Mouse (Mus musculus) heart, adult 2 months (tissue): ENCODE measurements at regions not wholly inside any gene's neighbourhood (a gene's known extent, or its start where the extent isn't known, plus 50 kb on each side); places are given as distances from the start of the nearest gene placed in this dataset.
A peak's percentile ranks its signal among the peaks of the same experiment; 100 is the strongest.

Source experiments
- DNase-seq, 2 experiments: peaks; one replicate each; pipeline ENCODE4 v3.0.0; 2021
- H3K27ac ChIP-seq: fragments of 200-600 bp; 2 replicates; pipeline ENCODE4 v1.8.1; 2022
- H3K27me3 ChIP-seq: fragments of 200-500 bp; 2 replicates; pipeline ENCODE4 v1.6.1; 2012; ENCODE audit warnings: mild to moderate bottlenecking, low read length, inconsistent platforms, mixed read lengths; ENCODE audit not compliant: control insufficient read depth, insufficient read depth
- H3K36me3 ChIP-seq: fragments of 200-500 bp; 2 replicates; pipeline ENCODE4 v1.6.1; 2012; ENCODE audit warnings: low read length, inconsistent platforms; ENCODE audit not compliant: control insufficient read depth, insufficient read depth
- H3K4me1 ChIP-seq: fragments of 200-500 bp; 2 replicates; pipeline ENCODE4 v1.6.1; 2011; ENCODE audit warnings: low read length; ENCODE audit not compliant: control insufficient read depth, insufficient read depth
- H3K4me3 ChIP-seq: fragments of 200-600 bp; 2 replicates; pipeline ENCODE4 v1.8.1; 2022
- H3K79me2 ChIP-seq: fragments of 200-500 bp; replicated peaks from 2 replicates; pipeline ENCODE4 v1.6.1; 2012; ENCODE audit warnings: mild to moderate bottlenecking, inconsistent platforms, low read length, moderate library complexity, mixed read lengths; ENCODE audit not compliant: control insufficient read depth, insufficient read depth
- H3K9ac ChIP-seq: fragments of 200-500 bp; 2 replicates; pipeline ENCODE4 v1.6.1; 2012; ENCODE audit warnings: low read depth, mild to moderate bottlenecking, control low read depth, inconsistent platforms, low read length, mixed read lengths
- CTCF ChIP-seq: fragments of 200-600 bp; IDR thresholded peaks from 2 replicates; pipeline ENCODE4 v1.8.1; 2022; ENCODE audit warnings: antibody characterized with exemption, mild to moderate bottlenecking, moderate library complexity
- EP300 ChIP-seq: fragments of 200-500 bp; IDR thresholded peaks from 2 replicates; pipeline ENCODE4 v1.6.1; 2011; ENCODE audit warnings: low read depth, low read length, control low read depth; ENCODE audit not compliant: insufficient read depth
- POLR2A ChIP-seq: fragments of 200-500 bp; IDR thresholded peaks from 2 replicates; pipeline ENCODE4 v1.6.1; 2011; ENCODE audit warnings: mild to moderate bottlenecking, low read depth, low read length, control low read depth; ENCODE audit not compliant: insufficient read depth
- WGBS: fragments of 180-500 bp; shearing (Covaris S2); methylation state at CpG from one replicate; pipeline ENCODE4 v1.1.7; 2018; 5-methylcytosine and 5-hydroxymethylcytosine counted together
- intact Hi-C: fragments of 180-260 bp; cut with DNase I; formaldehyde crosslinking; loops from one replicate; pipeline ENCODE4 v1.15.1; 2025

DNA sequence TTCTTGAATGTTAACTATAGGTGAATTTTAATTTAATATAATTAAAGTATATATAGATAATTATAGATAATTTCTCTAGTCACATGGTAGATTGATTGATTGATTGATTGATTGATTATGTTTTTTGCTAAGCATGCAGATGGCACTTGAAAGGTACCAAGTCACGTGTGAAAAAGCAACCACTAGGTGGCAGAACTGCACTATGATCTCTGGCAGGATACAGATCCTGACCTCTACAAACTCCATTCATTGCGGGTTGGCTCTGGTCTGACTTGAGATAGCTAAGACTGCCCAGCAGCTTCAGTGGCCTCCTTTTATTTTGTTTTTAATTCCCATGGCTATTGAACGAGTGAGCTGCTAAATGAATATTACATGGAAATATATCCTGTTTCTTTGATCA, 229.7 kb upstream of the Grm3 start:
- Histone ChIP-seq H3K27me3 (no peaks in the 10 kb centered on the region), H3K4me3 (no peak overlapping the region), H3K4me1 (no peaks in the 10 kb centered on the region), H3K36me3 (no peaks in the 10 kb centered on the region), H3K79me2 (no peaks in the 10 kb centered on the region), H3K27ac (no peak overlapping the region), H3K9ac (no peak overlapping the region)
- WGBS = 12% methylated on average over 3 of the region's 3 CpGs
- DNase-seq = no peak
- no peak for TF ChIP-seq POLR2A
- TF ChIP-seq CTCF = peak; percentile 41
- intact Hi-C loops = no loop called here

DNA sequence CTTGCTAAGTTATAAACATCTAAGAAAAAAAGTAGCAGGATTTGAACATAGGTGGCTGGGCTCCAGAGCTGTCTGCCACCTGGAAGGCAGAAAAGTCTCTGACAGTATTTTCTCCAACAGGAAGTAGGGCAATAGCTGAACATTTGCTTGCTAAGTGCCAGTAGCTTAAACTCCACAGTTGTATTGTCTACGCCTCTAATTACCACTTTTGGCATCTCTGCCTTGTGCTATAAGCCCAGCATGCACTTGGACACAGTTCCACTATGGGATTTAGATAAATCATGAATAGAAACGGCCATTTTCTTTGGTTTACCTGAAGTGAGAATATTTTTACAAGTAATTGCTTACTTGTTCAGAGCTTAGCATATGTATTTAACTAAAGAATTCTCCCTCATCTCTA, 213.8 kb upstream of the Grm3 start:
- H3K4me3 ChIP-seq = no peak overlapping the region
- H3K27ac ChIP-seq = no peak overlapping the region
- H3K36me3 ChIP-seq = no peaks in the 10 kb centered on the region
- DNase-seq = no peak
- no peaks in the 10 kb centered on the region for H3K4me1 ChIP-seq
- no peaks in the 10 kb centered on the region for H3K79me2 ChIP-seq
- TF ChIP-seq POLR2A = no peak
- TF ChIP-seq CTCF = no peak
- TF ChIP-seq EP300 = no peak
- intact Hi-C loops = no loop called here
- no peak overlapping the region for H3K9ac ChIP-seq
- no peaks in the 10 kb centered on the region for H3K27me3 ChIP-seq
- 53% methylated on average over 2 of the region's 2 CpGs for WGBS

DNA sequence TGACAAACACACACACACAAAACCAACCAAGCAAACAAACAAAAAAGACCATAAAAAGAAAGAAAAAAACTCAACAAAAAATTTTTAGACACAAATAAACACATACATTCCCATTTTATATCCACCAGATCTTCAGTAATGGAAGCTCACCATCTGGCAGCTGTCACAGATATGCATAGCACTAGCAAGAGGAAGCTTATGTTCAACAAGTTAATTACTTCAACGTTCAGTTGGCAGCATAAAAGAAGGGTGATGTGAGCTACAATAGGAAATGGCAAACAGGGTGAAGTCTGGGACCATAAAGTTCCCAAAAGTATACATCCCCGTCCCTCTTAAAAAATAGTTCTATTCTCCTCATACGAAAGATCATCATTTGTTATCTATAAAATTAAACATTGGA, 188.0 kb upstream of the Grm3 start:
- H3K27ac ChIP-seq = no peak overlapping the region
- TF ChIP-seq CTCF (no peak), EP300 (no peak)
- no peaks in the 10 kb centered on the region for H3K36me3 ChIP-seq
- H3K27me3 ChIP-seq = no peaks in the 10 kb centered on the region
- 59% methylated on average over 3 of the region's 3 CpGs for WGBS
- intact Hi-C loops = no loop called here
- H3K9ac ChIP-seq = no peak overlapping the region
- DNase-seq = no peak
- H3K4me3 ChIP-seq = no peak overlapping the region
- H3K4me1 ChIP-seq = no peaks in the 10 kb centered on the region
- no peaks in the 10 kb centered on the region for H3K79me2 ChIP-seq

DNA sequence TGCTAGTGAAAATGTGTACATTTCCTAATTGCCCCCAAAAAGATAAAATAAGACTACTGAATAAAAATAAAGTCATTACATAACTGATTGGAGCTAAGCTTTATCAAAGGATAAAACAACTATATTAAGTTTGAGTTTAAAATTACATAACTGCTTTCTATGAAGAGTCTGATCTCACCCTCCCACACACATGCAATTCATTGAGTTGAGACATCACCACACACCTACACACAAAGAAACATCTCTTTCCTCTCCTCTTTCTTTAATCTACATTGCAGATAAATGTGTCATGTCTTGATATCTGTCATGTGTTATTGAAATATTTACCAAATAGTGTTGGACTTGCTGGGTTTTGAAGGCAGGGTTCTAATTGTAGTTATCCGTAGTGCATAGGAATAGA, 186.8 kb upstream of the Grm3 start:
- Histone ChIP-seq H3K36me3 (no peaks in the 10 kb centered on the region), H3K27ac (no peak overlapping the region), H3K9ac (no peak overlapping the region), H3K27me3 (no peaks in the 10 kb centered on the region), H3K79me2 (no peaks in the 10 kb centered on the region), H3K4me3 (no peak overlapping the region), H3K4me1 (no peaks in the 10 kb centered on the region)
- intact Hi-C loops = no loop called here
- 75% methylated on average over 1 of the region's 1 CpGs for WGBS
- no peak for TF ChIP-seq CTCF
- no peak for TF ChIP-seq EP300
- no peak for TF ChIP-seq POLR2A
- no peak for DNase-seq

DNA sequence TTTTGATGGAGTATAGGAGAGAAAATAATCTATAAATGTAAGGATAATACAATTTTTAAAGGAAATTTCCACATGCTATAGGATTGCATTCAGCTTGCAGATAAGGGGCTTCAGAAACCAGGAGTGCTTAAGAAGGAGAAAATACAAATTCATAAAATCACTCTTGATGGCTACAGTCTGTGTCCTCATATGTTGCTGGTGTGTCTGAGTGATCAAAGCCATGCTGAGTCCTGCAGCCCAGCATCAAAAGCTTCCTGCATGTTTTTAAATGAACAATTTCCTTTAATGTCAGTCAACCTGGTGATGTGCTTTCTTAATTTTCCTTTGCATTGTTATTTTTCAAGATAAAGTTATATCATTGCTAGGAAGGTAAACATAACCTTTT, 186.1 kb upstream of the Grm3 start:
- Histone ChIP-seq H3K79me2 (no peaks in the 10 kb centered on the region), H3K36me3 (no peaks in the 10 kb centered on the region), H3K27me3 (no peaks in the 10 kb centered on the region), H3K4me1 (no peaks in the 10 kb centered on the region), H3K9ac (no peak overlapping the region), H3K4me3 (no peak overlapping the region), H3K27ac (no peak overlapping the region)
- DNase-seq = no peak
- TF ChIP-seq POLR2A (no peak), EP300 (no peak), CTCF (no peak)
- intact Hi-C loops = no loop called here

DNA sequence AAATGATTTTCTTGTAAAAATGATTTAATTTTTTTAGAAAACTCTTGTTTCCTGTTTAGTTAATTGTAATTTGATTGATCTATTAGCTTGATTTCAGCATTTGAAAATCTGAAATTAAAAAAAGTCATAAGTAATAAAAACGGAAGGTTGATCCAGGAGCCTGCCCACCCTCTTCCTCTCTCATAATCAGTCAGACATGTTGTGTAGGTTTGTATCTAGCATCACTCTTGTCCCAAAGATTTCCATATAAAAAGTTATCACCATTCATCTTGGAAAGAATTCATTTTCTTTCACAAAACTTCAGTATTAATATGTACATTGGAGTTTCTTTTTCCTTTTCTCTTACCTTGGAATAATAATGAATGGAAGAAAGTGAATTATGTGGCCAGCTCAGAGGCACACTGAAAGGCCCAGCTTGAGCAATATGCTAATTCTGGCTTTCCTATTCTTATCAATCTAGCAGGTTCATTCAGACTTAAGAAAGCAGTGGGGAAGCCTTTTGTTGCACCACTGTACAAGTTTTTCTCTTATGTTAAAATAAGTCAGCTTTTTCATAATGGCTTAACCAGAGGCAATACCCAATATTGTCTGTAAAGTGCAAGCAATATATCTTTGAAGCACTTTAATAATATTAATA, 185.6 kb upstream of the Grm3 start:
- H3K27me3 ChIP-seq = no peaks in the 10 kb centered on the region
- no peak overlapping the region for H3K27ac ChIP-seq
- no peaks in the 10 kb centered on the region for H3K79me2 ChIP-seq
- intact Hi-C loops = no loop called here
- no peak overlapping the region for H3K4me3 ChIP-seq
- H3K9ac ChIP-seq = no peak overlapping the region
- H3K36me3 ChIP-seq = no peaks in the 10 kb centered on the region
- WGBS = 78% methylated on average over 1 of the region's 1 CpGs
- DNase-seq = no peak
- no peaks in the 10 kb centered on the region for H3K4me1 ChIP-seq
- TF ChIP-seq POLR2A = no peak
- no peak for TF ChIP-seq EP300
- no peak for TF ChIP-seq CTCF
